Mouse (Mus musculus) left cerebral cortex, postnatal 4 days (tissue): ENCODE results near the gene Bmp15. TPM values are rescaled to one million over a fixed set of nuclear protein-coding genes. Genes with fewer than 3 reads are reported as not detected.

ENCODE experiments used
- DNase-seq: peaks from one replicate; pipeline ENCODE4 v3.0.0-alpha.2; 2022
- intact Hi-C: fragments of 180-260 bp; cut with DNase I; formaldehyde crosslinking; loops from one replicate; pipeline ENCODE4 v1.15.1; 2025
- total RNA-seq, 2 experiments: library from RNA; stranded (reverse); gene quantifications; 2 replicates each; pipeline ENCODE4 v1.2.3; 2021

The Bmp15 gene
- total RNA-seq: under 1 TPM; 0.20 to 0.44 TPM

DNA sequence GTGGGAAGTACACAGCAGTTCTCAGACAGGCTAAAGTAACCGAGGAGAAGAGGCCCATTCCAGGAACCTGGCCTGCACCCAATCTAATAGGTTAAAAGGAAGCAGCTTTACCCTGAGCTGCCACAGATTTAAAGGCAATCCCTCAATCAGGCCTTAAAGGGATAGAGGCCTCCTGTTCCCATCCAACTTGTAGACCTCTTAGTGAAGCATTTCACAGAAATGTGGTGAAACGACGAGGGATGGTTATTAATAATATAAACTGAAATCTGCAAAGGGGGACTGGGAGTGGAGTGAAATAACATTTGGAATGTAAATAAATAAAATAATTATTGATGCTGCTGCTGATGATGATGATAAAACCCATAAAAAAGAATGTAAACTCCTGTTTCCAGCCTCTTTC lies at the start of gene Bmp15:
Gene Bmp15, minus strand, starts transcription at position 101 of the 400 bp plus-strand sequence.
- intact Hi-C loops: loop anchor here (10.0 kb wide), 1 partner anchor 64 kb away; no protein-coding TSS in a partner anchor
- no peak for DNase-seq

DNA sequence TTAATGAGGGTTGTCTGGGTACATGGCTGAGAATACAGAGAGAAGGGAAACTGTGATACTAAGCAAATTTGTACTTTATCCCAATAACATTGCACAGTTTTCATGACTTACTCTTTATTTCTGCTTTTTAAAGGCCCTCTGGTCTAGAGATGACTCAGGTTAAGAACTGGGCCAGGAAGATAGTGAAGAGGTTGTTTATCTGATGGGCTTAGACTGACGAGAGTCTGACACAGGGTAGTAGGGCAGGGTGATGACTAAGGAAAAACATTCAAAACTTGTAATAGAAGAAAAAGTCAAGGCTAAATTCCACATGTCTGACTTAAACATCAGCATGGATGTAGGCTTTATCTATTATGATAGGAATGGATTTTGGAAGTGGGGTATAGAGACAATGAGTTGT lies 48.3 kb upstream of the Bmp15 start:
- DNase-seq: no peak
- intact Hi-C loops: no loop called here

DNA sequence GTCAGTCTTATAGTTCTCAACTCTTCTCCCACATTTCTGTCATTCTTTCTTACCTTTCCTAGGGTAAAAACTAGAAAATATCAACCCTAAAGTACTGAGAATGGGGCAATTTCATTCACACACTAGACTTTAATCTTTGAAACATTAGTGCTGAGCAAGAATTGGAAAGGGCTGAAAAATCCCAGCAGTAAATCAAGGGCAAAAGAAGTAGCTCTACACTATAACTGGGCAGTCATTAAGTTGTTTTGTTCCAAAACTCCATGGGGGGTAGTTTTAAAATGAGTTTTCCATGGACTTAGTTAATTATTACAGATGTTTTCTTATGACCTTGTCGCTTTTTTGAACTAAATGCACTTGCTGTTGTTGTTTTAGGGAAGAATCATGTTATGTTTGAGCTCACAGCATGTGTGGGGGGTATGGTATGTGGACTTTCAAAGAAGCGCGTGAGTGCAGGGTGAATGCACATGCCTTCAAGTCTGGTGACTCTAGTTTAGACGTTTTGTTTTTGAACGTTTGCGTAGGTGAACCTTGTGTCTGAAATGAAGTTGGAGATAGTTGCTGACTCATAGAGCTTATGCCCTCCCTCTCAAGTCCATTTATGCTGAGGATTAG lies 37.1 kb upstream of the Bmp15 start:
- DNase-seq: no peak
- intact Hi-C loops: no loop called here

DNA sequence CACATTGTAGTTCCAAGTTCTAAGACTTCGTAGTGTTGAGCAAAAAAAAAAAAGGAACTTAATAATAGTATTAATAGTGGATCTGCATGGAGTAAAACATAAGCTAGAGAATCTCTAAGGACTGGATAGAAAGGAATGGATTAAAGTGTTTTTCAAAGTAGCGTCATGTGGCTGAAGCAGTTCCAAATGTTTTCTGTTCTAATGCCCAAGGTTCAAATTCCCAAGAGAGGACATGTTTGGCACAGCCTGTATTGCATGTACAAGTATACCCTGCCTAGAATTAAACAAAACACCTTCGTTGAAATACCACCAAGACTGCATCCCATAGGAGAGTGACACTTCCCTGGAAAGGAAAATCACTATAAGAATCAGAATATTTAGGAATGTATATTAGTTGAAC lies 36.4 kb upstream of the Bmp15 start:
- intact Hi-C loops: no loop called here

DNA sequence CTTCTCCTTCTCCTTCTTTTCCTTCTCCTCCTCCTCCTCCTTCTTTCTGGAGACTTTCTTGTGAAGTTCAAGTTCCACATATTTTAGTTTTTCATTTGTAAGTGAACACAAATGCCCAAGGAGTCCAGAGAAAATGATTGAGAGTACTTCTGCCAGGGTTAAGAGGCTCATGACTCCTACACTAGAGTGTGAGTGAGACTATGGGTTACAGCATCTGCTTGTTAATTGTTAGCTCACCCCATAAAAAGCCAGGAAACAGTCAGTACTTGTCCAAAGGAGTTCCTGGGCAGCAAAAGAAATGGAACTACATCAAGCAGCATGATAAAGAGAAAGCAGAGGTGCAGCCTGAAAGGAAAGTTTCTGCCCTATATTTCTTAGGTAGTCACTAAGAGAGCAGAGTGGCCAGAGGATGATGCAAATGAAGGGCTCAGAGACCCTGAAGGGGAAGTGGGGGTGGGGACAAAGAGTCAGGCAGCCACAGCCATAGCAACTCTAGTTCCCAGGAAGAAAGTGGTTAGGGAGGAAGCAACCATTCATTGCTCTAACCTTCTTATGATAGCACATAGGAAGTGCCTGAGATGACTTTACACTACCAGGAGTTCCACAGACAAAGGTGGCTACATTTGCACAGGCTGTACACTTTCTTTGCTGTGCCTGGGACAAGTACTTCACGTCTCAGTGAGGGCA lies 24.9 kb upstream of the Bmp15 start:
- intact Hi-C loops: no loop called here
- no peak for DNase-seq

More for the DNA sequence above, 36.4 kb upstream of the Bmp15 start:
- no peak for DNase-seq

DNA sequence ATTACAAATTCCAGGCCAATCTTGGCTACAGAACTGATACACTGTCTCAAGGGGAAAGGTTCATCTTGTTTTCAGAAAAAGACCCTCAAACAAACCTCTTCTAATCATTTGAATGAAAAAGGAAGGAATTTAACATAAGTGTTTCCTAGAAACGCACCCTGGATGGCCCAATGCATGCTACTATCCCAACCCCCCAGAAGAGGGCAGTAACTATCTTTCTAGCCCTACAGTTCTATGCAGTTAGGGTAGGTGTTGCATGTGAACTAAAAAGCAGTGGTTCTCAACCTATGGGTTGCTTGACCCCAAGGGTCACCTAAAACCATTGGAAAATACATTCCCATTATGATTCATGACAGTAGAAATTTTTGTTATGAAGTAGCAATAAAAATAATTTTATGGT lies 3.5 kb upstream of the Bmp15 start:
- intact Hi-C loops: loop anchor here (10.0 kb wide), 1 partner anchor 61 kb away; no protein-coding TSS in a partner anchor
- no peak for DNase-seq

DNA sequence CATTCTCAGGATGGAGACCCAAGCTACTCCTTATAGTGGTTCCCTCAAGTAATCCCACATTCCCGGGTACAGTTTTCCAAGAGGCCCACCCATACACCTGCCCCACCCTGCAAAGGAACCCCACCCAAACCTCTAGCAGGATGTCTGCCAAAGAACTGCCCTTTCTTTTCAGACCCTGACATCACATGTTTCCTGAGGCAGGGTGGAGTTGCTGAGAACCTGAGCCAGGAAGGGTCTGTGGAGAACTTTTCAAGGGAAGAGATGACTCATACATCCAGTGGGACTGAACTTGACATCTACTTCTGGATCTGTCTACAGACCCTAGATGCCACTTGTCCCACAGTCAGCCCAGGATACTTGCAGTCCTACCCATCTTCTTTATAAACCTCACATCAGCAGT lies 2.8 kb downstream of the Bmp15 start:
- no peak for DNase-seq
- intact Hi-C loops: no loop called here

Other genes with a start within 250 kb of the Bmp15 start
- 1 to 10 TPM; 1.4 to 2.2 TPM for gene AU022751, start 237.3 kb downstream of the Bmp15 start, total RNA-seq
- 10 to 100 TPM; 31.8 to 46.4 TPM for gene Nudt10, start 147.7 kb downstream of the Bmp15 start, total RNA-seq
- gene Shroom4, start 79.1 kb upstream of the Bmp15 start, total RNA-seq: 1 to 10 TPM; 6.4 to 6.5 TPM